Mouse (Mus musculus) liver, embryonic 16.5 days (tissue): ENCODE data around the gene Pabpc6. TPM values are rescaled to one million over a fixed set of nuclear protein-coding genes. Genes with fewer than 3 reads are reported as not detected.

Experiments
- ATAC-seq: fragments of 200-750 bp; cut with Nextera tagmentation; 2 replicates; pipeline ENCODE4 v1.8.0; 2017; ENCODE audit warnings: low read depth, mild to moderate bottlenecking, moderate number of reproducible peaks, moderate library complexity
- H3K27ac ChIP-seq: fragments of 300-500 bp; sonication (generic); 2 replicates; pipeline ENCODE4 v1.5.1; 2014; ENCODE audit warnings: mild to moderate bottlenecking, low read length
- H3K27me3 ChIP-seq: fragments of 300-500 bp; sonication (generic); 2 replicates; pipeline ENCODE4 v1.6.1; 2014; ENCODE audit warnings: low read depth, low read length, mixed read lengths; ENCODE audit not compliant: control insufficient read depth, insufficient read depth
- H3K36me3 ChIP-seq: fragments of 300-500 bp; sonication (generic); 2 replicates; pipeline ENCODE4 v1.6.1; 2014; ENCODE audit warnings: mild to moderate bottlenecking; ENCODE audit not compliant: control insufficient read depth, insufficient read depth
- H3K4me1 ChIP-seq: fragments of 300-500 bp; sonication (generic); 2 replicates; pipeline ENCODE4 v1.6.1; 2014; ENCODE audit warnings: low read depth, low read length, mixed read lengths; ENCODE audit not compliant: control insufficient read depth
- H3K4me2 ChIP-seq: fragments of 300-500 bp; sonication (generic); 2 replicates; pipeline ENCODE4 v1.6.1; 2014; ENCODE audit warnings: low read depth, low read length, mixed read lengths
- H3K4me3 ChIP-seq: fragments of 300-500 bp; sonication (generic); 2 replicates; pipeline ENCODE4 v1.5.1; 2014; ENCODE audit warnings: low read depth, mild to moderate bottlenecking, low read length
- H3K9ac ChIP-seq: fragments of 300-500 bp; sonication (generic); 2 replicates; pipeline ENCODE4 v1.6.1; 2014; ENCODE audit warnings: low read depth, low read length
- H3K9me3 ChIP-seq: fragments of 300-500 bp; sonication (generic); replicated peaks from 2 replicates; pipeline ENCODE4 v1.6.1; 2016; ENCODE audit warnings: low read length; ENCODE audit not compliant: control insufficient read depth
- polyA plus RNA-seq: library from polyadenylated mRNA; unstranded; fragments of >200 nt; fragmentation: Nextera tagmentation; extraction: Ambion mirVana; gene quantifications from 2 replicates; pipeline ENCODE4 v1.2.1, GENCODE M21; 2015

Pabpc6 gene
- polyA plus RNA-seq, 1 experiment from 2014 or later, result not detected

DNA sequence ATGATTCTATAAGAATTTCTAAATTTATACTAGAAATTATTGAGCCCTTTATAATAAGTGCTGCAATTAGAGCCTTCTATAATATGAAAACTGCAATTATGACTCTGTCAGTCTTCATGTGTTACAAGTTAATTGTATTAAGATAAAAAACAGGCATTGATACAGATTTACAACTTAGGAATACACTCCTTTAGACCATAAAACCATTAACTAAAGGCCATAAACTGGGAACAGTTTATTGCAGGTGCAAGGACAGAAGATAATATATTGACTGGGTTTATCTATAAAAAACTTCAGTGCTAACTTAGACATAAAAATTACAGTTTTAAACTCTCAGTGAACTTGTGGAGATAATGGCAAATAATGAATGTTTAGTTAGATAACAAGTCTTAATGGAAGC lies 42.5 kb downstream of the Pabpc6 start:
- Histone ChIP-seq H3K9me3 (no peaks in the 10 kb centered on the region), H3K27me3 (no peaks in the 10 kb centered on the region)

More for the DNA sequence above, 42.5 kb downstream of the Pabpc6 start:
- no peak for ATAC-seq
- H3K36me3 ChIP-seq, result no peaks in the 10 kb centered on the region
- H3K4me2 ChIP-seq, result no peak overlapping the region
- H3K9ac ChIP-seq, result no peak overlapping the region
- H3K4me1 ChIP-seq, result no peaks in the 10 kb centered on the region
- H3K27ac ChIP-seq, result no peak overlapping the region
- no peak overlapping the region for H3K4me3 ChIP-seq

Other genes with a start within 250 kb of the Pabpc6 start
- 0.37 TPM in 1 of 2 replicates, not detected in the other for gene Gm17728, start 247.7 kb downstream of the Pabpc6 start, polyA plus RNA-seq